Mouse (Mus musculus): ENCODE measurements around the gene Shisal2b. TPM values are rescaled to one million over a fixed set of nuclear protein-coding genes. Genes with fewer than 3 reads are reported as not detected.

The Shisal2b gene
- polyA plus RNA-seq, 1 experiment from 2014 or later, result 0.41 TPM

DNA sequence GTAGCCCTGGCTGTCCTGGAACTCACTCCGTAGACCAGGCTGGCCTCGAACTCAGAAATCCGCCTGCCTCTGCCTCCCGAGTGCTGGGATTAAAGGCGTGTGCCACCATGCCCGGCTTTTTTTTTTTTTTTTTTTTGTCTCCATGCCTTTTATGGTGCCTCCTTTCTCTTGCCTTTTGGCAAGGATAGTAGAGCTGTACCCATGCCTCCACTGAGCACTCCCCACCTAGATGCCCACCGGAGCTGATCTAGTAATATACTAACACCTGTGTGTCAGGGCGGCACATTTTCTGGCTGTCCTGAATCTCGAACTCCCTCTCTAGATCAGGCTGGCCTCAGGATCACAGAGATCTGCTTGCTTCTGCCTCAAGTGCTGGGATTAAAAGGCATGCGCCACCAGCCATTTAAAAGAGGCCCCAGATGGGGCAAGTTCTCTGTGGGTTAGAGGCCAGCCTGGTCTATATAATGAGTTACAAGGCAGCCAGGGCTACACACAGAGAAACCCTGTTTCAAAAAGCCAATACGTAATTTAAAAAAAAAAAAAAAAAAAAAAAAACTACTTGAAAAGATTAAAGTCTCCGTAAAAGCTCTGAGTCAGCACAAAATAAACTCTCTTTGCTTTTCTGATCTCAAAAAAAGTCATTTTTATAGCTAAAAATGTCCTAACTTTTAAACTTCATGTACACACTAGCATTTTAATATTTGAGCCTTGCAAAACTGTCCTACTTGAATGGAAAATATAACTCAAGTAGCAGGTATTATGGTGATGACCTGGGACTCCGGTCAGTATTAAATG is 20.2 kb downstream of the Shisal2b start:
- no peak for DNase-seq (ENCODE audit: low spot score)
- Histone ChIP-seq H3K27ac (replicated peaks) (no peak overlapping the region), H3K27me3 (replicated peaks; ENCODE audit: low read depth, poor library complexity, severe bottlenecking) (no peaks in the 10 kb centered on the region), H3K4me1 (no peaks in the 10 kb centered on the region), H3K36me3 (replicated peaks) (peaks cover 7% of the 10 kb centered on the region), H3K9me3 (no peaks in the 10 kb centered on the region), H3K4me3 (no peak overlapping the region)
- WGBS, result 84% methylated on average over 12 of the region's 13 CpGs

DNA sequence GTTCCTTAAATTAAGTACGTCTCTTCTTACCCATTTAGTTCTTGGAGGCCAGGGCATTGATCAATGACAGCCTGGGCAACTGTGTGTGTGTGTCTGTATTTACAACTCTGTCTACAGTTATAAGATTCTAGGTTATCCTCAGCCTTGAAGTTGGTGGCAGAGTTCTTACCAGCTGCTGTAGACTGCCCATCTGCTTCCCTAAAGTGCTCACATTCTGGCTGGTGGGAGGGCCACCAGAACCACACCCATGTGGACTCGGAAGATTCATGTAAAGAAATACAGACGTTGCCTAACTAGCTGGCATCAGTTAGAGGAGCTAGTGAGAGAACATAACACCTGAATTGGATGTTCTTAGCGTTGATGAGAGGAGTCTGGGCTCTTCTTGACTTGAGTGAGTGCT is 21.8 kb downstream of the Shisal2b start:
- Histone ChIP-seq H3K27ac (replicated peaks) (no peak overlapping the region), H3K36me3 (replicated peaks) (peaks cover 21% of the 10 kb centered on the region), H3K4me1 (no peaks in the 10 kb centered on the region), H3K9me3 (no peaks in the 10 kb centered on the region), H3K27me3 (replicated peaks; ENCODE audit: low read depth, poor library complexity, severe bottlenecking) (no peaks in the 10 kb centered on the region), H3K4me3 (no peak overlapping the region)
- 75% methylated on average over 4 of the region's 4 CpGs for WGBS
- DNase-seq (ENCODE audit: low spot score), result no peak

DNA sequence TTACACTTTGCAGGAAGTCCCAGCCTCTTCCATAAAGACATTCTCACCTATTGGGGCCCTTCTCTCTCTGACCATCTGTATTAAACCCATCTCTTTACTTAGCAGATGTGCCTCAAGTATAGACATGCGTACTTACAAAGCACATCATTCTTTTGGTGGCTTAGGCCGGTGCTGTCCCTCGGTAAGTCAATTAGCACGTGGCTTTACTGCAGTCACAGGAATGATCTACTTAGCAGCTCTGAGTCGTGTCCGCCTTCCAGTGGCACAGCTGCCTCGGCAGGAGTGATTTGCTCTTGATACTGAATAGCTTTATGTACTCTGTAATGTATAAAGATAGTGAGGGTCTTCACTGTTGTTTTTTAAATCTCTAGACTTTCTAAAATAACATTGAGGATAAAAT is 26.1 kb downstream of the Shisal2b start:
- H3K27me3 ChIP-seq (replicated peaks; ENCODE audit: low read depth, poor library complexity, severe bottlenecking), result no peaks in the 10 kb centered on the region
- no peaks in the 10 kb centered on the region for H3K9me3 ChIP-seq
- no peak for DNase-seq (ENCODE audit: low spot score)
- no peak overlapping the region for H3K27ac ChIP-seq (replicated peaks)
- H3K4me3 ChIP-seq, result no peak overlapping the region
- WGBS, result 78% methylated on average over 7 of the region's 7 CpGs
- no peaks in the 10 kb centered on the region for H3K4me1 ChIP-seq
- H3K36me3 ChIP-seq (replicated peaks), result peaks cover 61% of the 10 kb centered on the region

GRCm38 (mm10) chr13:104832811-104833210 is 30.9 kb downstream of the Shisal2b start:
- Histone ChIP-seq H3K36me3 (replicated peaks) (peaks cover 95% of the 10 kb centered on the region), H3K9me3 (peaks cover 1% of the 10 kb centered on the region; the same call in 1 of the 2 replicates), H3K4me3 (no peak overlapping the region), H3K27me3 (replicated peaks; ENCODE audit: low read depth, poor library complexity, severe bottlenecking) (no peaks in the 10 kb centered on the region), H3K4me1 (no peaks in the 10 kb centered on the region), H3K27ac (replicated peaks) (no peak overlapping the region)
- DNase-seq (ENCODE audit: low spot score), result no peak
- WGBS, result 94% methylated on average over 13 of the region's 13 CpGs

- Histone ChIP-seq H3K27ac (replicated peaks) (no peak overlapping the region), H3K27me3 (replicated peaks; ENCODE audit: low read depth, poor library complexity, severe bottlenecking) (no peaks in the 10 kb centered on the region), H3K36me3 (replicated peaks) (peaks cover 42% of the 10 kb centered on the region), H3K4me1 (peaks cover 12% of the 10 kb centered on the region), H3K4me3 (no peak overlapping the region), H3K9me3 (peaks cover 8% of the 10 kb centered on the region; the same call in 1 of the 2 replicates)
- DNase-seq (ENCODE audit: low spot score), result no peak
- 65% methylated on average over 2 of the region's 2 CpGs for WGBS
Observed at GRCm38 (mm10) chr13:104825470-104825869, 38.2 kb downstream of the Shisal2b start.

GRCm38 (mm10) chr13:104822411-104822838 is 41.3 kb downstream of the Shisal2b start:
- WGBS, result 16% methylated on average over 8 of the region's 8 CpGs
- peak; percentile 68 for DNase-seq (ENCODE audit: low spot score)
- H3K4me1 ChIP-seq, result peaks cover 22% of the 10 kb centered on the region
- H3K27me3 ChIP-seq (replicated peaks; ENCODE audit: low read depth, poor library complexity, severe bottlenecking), result no peaks in the 10 kb centered on the region
- peaks cover 18% of the 10 kb centered on the region for H3K36me3 ChIP-seq (replicated peaks)
- peak overlapping the region; percentile 35; the same call in 1 of the 2 replicates for H3K4me3 ChIP-seq
- H3K27ac ChIP-seq (replicated peaks), result peak overlapping the region; percentile 57
- 0 out of 2 replicates have a peak, but pooled peaks cover 3% of the 10 kb centered on the region for H3K9me3 ChIP-seq

GRCm38 (mm10) chr13:104821908-104822307 is 41.8 kb downstream of the Shisal2b start:
- peaks cover 23% of the 10 kb centered on the region for H3K4me1 ChIP-seq
- 87% methylated on average over 1 of the region's 1 CpGs for WGBS
- no peak overlapping the region for H3K27ac ChIP-seq (replicated peaks)
- H3K4me3 ChIP-seq, result no peak overlapping the region
- H3K36me3 ChIP-seq (replicated peaks), result peaks cover 14% of the 10 kb centered on the region
- H3K9me3 ChIP-seq, result no peaks in the 10 kb centered on the region
- no peaks in the 10 kb centered on the region for H3K27me3 ChIP-seq (replicated peaks; ENCODE audit: low read depth, poor library complexity, severe bottlenecking)
- DNase-seq (ENCODE audit: low spot score), result no peak

DNA sequence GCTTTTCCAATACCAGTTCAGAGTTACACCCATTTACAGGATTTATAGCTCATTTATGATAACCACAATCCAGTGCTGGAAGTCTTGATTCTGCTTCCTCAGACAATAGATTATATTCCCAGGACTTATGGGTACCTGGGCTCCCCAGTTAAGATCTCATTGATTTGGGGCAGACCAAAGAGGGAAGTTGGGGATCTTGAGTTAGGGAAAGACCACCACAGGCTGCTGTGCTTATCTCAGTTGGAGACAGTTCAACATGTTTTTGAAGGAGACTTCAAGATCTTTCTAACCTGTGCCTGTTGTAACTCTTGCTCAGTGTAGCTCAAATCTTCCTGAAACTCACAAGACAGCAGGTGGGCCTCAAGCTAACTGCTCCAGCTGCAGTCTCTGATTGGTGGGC is 42.5 kb downstream of the Shisal2b start:
- H3K9me3 ChIP-seq, result no peaks in the 10 kb centered on the region
- no peak overlapping the region for H3K27ac ChIP-seq (replicated peaks)
- H3K4me3 ChIP-seq, result no peak overlapping the region
- peaks cover 12% of the 10 kb centered on the region for H3K36me3 ChIP-seq (replicated peaks)
- peaks cover 23% of the 10 kb centered on the region for H3K4me1 ChIP-seq
- DNase-seq (ENCODE audit: low spot score), result no peak
- no peaks in the 10 kb centered on the region for H3K27me3 ChIP-seq (replicated peaks; ENCODE audit: low read depth, poor library complexity, severe bottlenecking)

- peak overlapping the region; percentile 99 for H3K27ac ChIP-seq (replicated peaks)
- DNase-seq (ENCODE audit: low spot score), result no peak
- H3K9me3 ChIP-seq, result no peaks in the 10 kb centered on the region
- WGBS, result 57% methylated on average over 12 of the region's 12 CpGs
- no peaks in the 10 kb centered on the region for H3K27me3 ChIP-seq (replicated peaks; ENCODE audit: low read depth, poor library complexity, severe bottlenecking)
- H3K4me3 ChIP-seq, result peak overlapping the region; percentile 72
- peaks cover 6% of the 10 kb centered on the region; the same call in 1 of the 2 replicates for H3K36me3 ChIP-seq (replicated peaks)
- peaks cover 25% of the 10 kb centered on the region for H3K4me1 ChIP-seq
Observed at GRCm38 (mm10) chr13:104817696-104818095, 46.0 kb downstream of the Shisal2b start.

- Histone ChIP-seq H3K4me1 (peaks cover 17% of the 10 kb centered on the region), H3K36me3 (replicated peaks) (peaks cover 6% of the 10 kb centered on the region; the same call in 1 of the 2 replicates), H3K27me3 (replicated peaks; ENCODE audit: low read depth, poor library complexity, severe bottlenecking) (no peaks in the 10 kb centered on the region), H3K4me3 (peak within 1 kb of the TSS; percentile 72), H3K27ac (replicated peaks) (peak within 1 kb of the TSS; percentile 99), H3K9me3 (no peaks in the 10 kb centered on the region)
- under 1% methylated on average over 50 of the region's 50 CpGs for WGBS
- DNase-seq (ENCODE audit: low spot score), result peak; percentile 86
Observed at GRCm38 (mm10) chr13:104816635-104817571, 46.8 kb downstream of the Shisal2b start, which contains the start of gene Cwc27. TSS of gene Cwc27 (minus strand) at chr13:104817142.

GRCm38 (mm10) chr13:104816270-104816634 is 47.4 kb downstream of the Shisal2b start:
- H3K36me3 ChIP-seq (replicated peaks), result peaks cover 6% of the 10 kb centered on the region; the same call in 1 of the 2 replicates
- 10% methylated on average over 8 of the region's 8 CpGs for WGBS
- peaks cover 16% of the 10 kb centered on the region for H3K4me1 ChIP-seq
- peak overlapping the region; percentile 72 for H3K4me3 ChIP-seq
- peak overlapping the region; percentile 99 for H3K27ac ChIP-seq (replicated peaks)
- no peak for DNase-seq (ENCODE audit: low spot score)
- H3K9me3 ChIP-seq, result no peaks in the 10 kb centered on the region
- no peaks in the 10 kb centered on the region for H3K27me3 ChIP-seq (replicated peaks; ENCODE audit: low read depth, poor library complexity, severe bottlenecking)

DNA sequence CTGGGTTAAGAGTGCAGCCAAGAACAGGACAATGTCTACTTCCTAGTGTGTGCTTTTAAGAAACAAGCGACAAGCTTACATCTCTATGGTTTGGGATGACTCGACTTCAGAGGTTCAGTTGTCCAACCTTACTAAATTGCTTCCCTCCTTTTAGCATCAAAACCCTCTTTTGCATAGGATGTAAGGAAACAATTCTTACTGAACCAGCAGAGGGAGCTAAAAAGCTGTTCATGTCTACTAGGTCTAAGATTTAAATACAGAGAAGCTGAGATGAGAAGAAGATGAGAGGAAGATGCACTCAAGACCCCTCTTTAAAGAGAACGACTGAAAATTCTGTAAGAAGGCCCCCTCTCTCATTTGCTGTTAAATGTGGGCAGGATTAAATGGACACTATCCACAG is 58.0 kb downstream of the Shisal2b start:
- Histone ChIP-seq H3K9me3 (no peaks in the 10 kb centered on the region), H3K36me3 (replicated peaks) (peaks cover 46% of the 10 kb centered on the region), H3K27me3 (replicated peaks; ENCODE audit: low read depth, poor library complexity, severe bottlenecking) (no peaks in the 10 kb centered on the region), H3K4me3 (no peak overlapping the region), H3K4me1 (no peaks in the 10 kb centered on the region), H3K27ac (replicated peaks) (no peak overlapping the region)
- no peak for DNase-seq (ENCODE audit: low spot score)
- 61% methylated on average over 3 of the region's 3 CpGs for WGBS
